Comparison of ENCODE assay signal across 14 mouse cellular contexts in the genomic region with DNA sequence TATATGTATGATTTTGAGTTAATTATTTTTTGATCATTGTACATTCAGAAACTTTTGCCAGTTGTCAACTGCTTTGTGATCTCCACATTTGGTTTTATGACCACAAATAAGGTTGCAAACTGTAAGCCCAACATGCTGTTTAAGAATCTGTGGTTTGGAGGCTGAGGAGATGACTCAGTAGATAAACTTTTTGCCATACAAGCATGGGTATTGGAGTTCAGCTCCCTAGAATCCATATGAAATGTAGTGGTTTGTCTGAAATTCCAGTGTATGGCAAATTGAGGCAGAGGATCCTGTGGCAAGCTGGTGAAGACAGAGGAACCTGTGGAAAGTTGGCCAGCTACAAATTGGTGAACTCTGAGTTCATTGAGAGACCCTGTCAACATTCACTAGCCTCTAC.
DNase-seq lines count a peak whose midpoint lies in the region.
"Had no signal": no experiment of that assay in that cellular context is flagged by ENCODE, and none has a peak within 500 bp of the region (broad histone marks: within the 10 kb centered on the region; RNA-seq: fewer than 3 reads in every experiment).

No protein-coding gene starts in this region.

- DNase-seq in 3134 (ENCODE audit: extremely low read depth, insufficient read length, low spot score), result peak; percentile 8
- DNase-seq in 3T3-L1 (ENCODE audit: low read depth, low spot score), result peak; percentile 48
- DNase-seq in Muller cell, postnatal 12 days (ENCODE audit: inconsistent ontology term), result peak; percentile 71
- DNase-seq in urinary bladder, postnatal 25 days (ENCODE audit: low spot score), result no peak
- DNase-seq in thymus, postnatal 14 days, result no peak
- no peak for DNase-seq in left cerebral cortex, adult 11 months (ENCODE audit: low spot score)
- DNase-seq: adrenal gland, postnatal 10 days; cerebellum, adult 11 months; cerebellum, adult 2 months; cerebellum, adult 9-11 months; cerebellum, postnatal 25 days; gastrocnemius, postnatal 10 days; gastrocnemius, postnatal 36 days; heart, postnatal 36 days had no signal

Comparison
In these comparisons a context has a peak if more than half of its experiments do, and no peak if none do; other contexts are left out.
1. DNase-seq: peak in 3134 (single experiment), 3T3-L1 (single experiment) and Muller cell, postnatal 12 days (single experiment); none in urinary bladder, postnatal 25 days (single experiment), thymus, postnatal 14 days (single experiment) and left cerebral cortex, adult 11 months (single experiment).